Mouse (Mus musculus) olfactory bulb, adult 2 months (tissue): Measurements from ENCODE around the gene Tcp11l2.

ENCODE experiments used
- CTCF ChIP-seq: fragments of 200-500 bp; IDR thresholded peaks from 2 replicates; pipeline ENCODE4 v1.5.1; 2012; ENCODE audit warnings: low read depth, mild to moderate bottlenecking, low read length, moderate library complexity; ENCODE audit not compliant: insufficient read depth
- POLR2A ChIP-seq: fragments of 200-500 bp; IDR thresholded peaks from 2 replicates; pipeline ENCODE4 v1.6.1; 2012; ENCODE audit warnings: mild to moderate bottlenecking, low read depth, low read length, moderate library complexity; ENCODE audit not compliant: insufficient read depth

GRCm38 (mm10) chr10:84647264-84647663 lies 70.8 kb downstream of the Tcp11l2 start:
- no peak for TF ChIP-seq CTCF
- TF ChIP-seq POLR2A: no peak
